Mouse (Mus musculus) thymus, postnatal 10 days (tissue): ENCODE data around the gene Gm3371.
"Not testable (repeated sequence)": the region's sequence is repeated elsewhere in the genome, so short reads cannot be mapped to it uniquely, and the experiment has no call there.

Experiments
- DNase-seq, 2 experiments: peaks; one replicate each; pipeline ENCODE4 v3.0.0; 2021; ENCODE audit warnings: low spot score in 2 of 2

Gene Gm3371

DNA sequence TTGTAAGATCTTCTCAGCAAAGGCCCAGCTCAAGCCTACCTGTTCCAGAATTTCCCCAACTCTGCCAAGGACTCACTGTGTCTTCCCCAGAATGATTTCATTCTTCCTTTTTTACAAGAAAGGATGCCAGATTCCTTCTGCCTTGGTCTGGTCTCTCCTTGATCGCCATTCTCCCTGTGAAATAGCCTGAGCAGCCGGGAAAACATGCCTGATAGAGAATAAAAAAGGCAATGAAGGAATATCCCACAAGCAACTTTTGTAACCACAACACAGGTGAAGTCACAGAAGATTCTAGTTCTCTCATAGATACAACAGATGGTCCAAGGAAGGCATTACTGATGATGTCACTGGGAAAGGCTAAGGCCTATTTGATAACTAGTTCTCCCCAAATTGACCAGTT is at the start of gene Gm3371:
Gene Gm3371, minus strand, starts transcription at position 101 of the 400 bp plus-strand sequence.
- DNase-seq: not testable (repeated sequence)

DNA sequence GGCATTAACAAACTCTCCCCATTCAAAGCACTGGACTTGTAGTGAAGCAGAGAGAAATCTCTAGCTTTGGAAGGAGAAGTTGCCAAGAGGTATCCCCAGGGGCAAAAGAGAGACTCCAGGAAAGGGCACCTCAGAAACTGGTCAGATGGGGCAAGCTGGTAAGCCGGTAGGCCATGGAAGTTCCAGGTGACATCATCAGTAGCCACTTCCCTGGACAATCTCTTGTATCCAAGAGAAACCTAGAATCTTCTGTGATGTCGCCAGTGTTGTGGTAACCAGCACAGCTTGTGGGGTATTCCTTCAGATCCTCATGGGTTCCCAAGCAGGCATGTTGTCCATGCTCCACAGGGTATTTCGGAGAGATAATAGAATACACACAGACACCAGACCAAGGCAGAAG is 22.8 kb upstream of the Gm3371 start, which contains the start of gene Gm8232:
Gene Gm8232, plus strand, starts transcription at position 301 of the 400 bp plus-strand sequence.
- not testable (repeated sequence) for DNase-seq

DNA sequence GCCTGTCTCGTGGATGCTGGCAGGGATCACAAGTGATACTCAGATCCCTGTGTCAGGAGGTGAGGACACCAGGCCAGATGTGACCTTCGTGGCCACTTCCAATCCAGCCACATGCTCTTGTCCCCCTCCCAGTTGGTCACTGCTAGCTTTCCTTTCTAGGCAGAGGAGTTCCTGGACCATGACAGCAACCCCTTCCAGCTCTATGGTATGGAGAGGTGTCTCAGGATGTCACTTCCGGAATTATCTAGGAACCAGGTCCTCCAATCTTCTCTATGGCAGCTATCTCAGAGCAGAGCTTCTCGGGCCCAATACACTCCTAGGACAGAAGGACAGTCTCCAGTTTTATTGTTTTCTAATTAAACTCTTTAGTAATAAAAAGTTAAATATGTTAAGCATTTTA is 26.3 kb downstream of the Gm3371 start:
- DNase-seq: not testable (repeated sequence)

DNA sequence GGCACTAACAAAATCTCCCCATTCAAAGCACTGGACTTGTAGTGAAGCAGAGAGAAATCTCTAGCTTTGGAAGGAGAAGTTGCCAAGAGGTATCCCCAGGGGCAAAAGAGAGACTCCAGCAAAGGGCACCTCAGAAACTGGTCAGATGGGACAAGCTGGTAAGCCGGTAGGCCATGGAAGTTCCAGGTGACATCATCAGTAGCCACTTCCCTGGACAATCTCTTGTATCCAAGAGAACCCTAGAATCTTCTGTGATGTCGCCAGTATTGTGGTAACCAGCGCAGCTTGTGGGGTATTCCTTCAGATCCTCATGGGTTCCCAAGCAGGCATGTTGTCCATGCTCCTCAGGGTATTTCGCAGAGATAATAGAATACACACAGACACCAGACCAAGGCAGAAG is 45.4 kb downstream of the Gm3371 start, which contains the start of gene Gm8229:
Gene Gm8229, plus strand, starts transcription at position 301 of the 400 bp plus-strand sequence.
- DNase-seq: not testable (repeated sequence)

DNA sequence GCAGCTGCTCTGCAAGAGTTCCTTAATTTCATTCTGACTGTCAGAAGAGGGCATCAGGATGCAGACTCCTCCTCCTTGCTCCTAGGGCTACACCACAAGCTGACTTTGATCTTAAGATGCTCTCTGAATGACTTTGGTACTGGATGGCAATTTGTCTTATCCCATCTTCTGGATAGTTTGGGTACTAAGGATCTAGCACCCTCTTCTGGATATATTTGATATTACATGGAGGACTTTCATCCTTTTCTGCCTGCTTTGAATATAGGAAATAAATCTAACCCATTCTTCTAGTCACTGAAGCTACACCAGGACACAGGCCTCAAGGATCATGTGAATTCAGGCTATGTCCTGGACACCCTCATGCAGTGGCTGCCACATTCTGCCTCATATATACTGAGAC is 48.2 kb downstream of the Gm3371 start:
- DNase-seq: not testable (repeated sequence)

DNA sequence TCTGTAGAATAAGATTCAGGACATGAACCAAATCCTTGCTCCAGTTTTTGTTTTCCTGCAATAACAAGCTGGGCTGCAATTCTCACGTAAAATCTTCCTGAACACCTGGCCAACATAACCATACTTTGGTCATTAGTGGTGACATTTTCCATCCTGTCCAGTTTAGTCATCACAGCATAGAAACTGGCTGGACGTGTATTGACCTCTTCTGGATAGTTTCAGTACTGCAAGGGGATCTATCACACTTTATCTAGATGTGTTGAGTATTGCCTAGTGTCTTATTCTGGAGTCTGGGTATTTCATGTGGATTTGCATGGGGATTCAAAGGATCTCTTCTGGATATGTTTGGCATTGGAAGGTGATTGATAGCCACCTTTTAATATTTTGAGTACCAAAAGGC is 49.1 kb downstream of the Gm3371 start:
- not testable (repeated sequence) for DNase-seq
